Mouse (Mus musculus): ENCODE results near the gene Gm21778. TPM values are rescaled to one million over a fixed set of nuclear protein-coding genes. Genes with fewer than 3 reads are reported as not detected.
"Not testable (repeated sequence)": the region's sequence is repeated elsewhere in the genome, so short reads cannot be mapped to it uniquely, and the experiment has no call there.

Gene Gm21778
- total RNA-seq (2021): not detected in 2 replicates
- long read RNA-seq, experiment 1: 0 reads
- long read RNA-seq, experiment 2: 0 reads

- DNase-seq: not testable (repeated sequence)
Measured at GRCm38 (mm10) chrY:5942160-5942559, at the start of gene Gm21778. Gene Gm21778 (plus strand): TSS chrY:5942460.

Other genes starting within 250 kb of the Gm21778 start
- not detected in 2 replicates for gene Gm20914, start 216.5 kb upstream of the Gm21778 start, total RNA-seq (2021)
- not detected in 2 replicates for gene Gm28171, start 149.1 kb upstream of the Gm21778 start, total RNA-seq (2021)

All from adrenal gland, postnatal 14 days (tissue).